Mouse (Mus musculus): ENCODE measurements around the gene Psg27. TPM values are rescaled to one million over a fixed set of nuclear protein-coding genes. Genes with fewer than 3 reads are reported as not detected.

Gene Psg27
- polyA plus RNA-seq, 1 experiment from 2014 or later, result not detected

GRCm38 (mm10) chr7:18511479-18511878 lies 55.6 kb downstream of the Psg27 start:
- H3K27ac ChIP-seq (ENCODE audit: low read depth, low read length), result no peak overlapping the region
- 21% methylated on average over 9 of the region's 9 CpGs for WGBS
- no peaks in the 10 kb centered on the region for H3K36me3 ChIP-seq (ENCODE audit: control insufficient read depth, insufficient read depth, low read length)
- no peak overlapping the region for H3K9ac ChIP-seq (replicated peaks; ENCODE audit: low read depth, low read length)
- H3K4me3 ChIP-seq (ENCODE audit: low read depth, low read length), result no peak overlapping the region
- H3K9me3 ChIP-seq (ENCODE audit: control insufficient read depth, low read length), result no peaks in the 10 kb centered on the region
- no peaks in the 10 kb centered on the region for H3K4me1 ChIP-seq (ENCODE audit: control insufficient read depth, insufficient read depth, low read length)
- no peaks in the 10 kb centered on the region for H3K27me3 ChIP-seq (ENCODE audit: control insufficient read depth, insufficient read depth, low read length)
- ATAC-seq (ENCODE audit: low read depth), result no peak
- H3K4me2 ChIP-seq (ENCODE audit: low read depth, low read length), result no peak overlapping the region

Other genes starting within 250 kb of the Psg27 start
- gene Psg18, start 212.3 kb downstream of the Psg27 start, polyA plus RNA-seq (2014; fragmentation: Nextera tagmentation; extraction: Ambion mirVana), result not detected in 2 replicates
- not detected in 2 replicates for gene Psg28, start 135.3 kb downstream of the Psg27 start, polyA plus RNA-seq (2014; fragmentation: Nextera tagmentation; extraction: Ambion mirVana)
- not detected in 2 replicates for gene Psg26, start 83.1 kb downstream of the Psg27 start, polyA plus RNA-seq (2014; fragmentation: Nextera tagmentation; extraction: Ambion mirVana)
- gene Psg25, start 35.0 kb downstream of the Psg27 start, polyA plus RNA-seq (2014; fragmentation: Nextera tagmentation; extraction: Ambion mirVana), result not detected in 2 replicates
- gene Psg23, start 49.2 kb upstream of the Psg27 start, polyA plus RNA-seq (2014; fragmentation: Nextera tagmentation; extraction: Ambion mirVana), result not detected in 2 replicates
- gene Psg21, start 89.4 kb upstream of the Psg27 start, polyA plus RNA-seq (2014; fragmentation: Nextera tagmentation; extraction: Ambion mirVana), result not detected in 2 replicates
- not detected in 2 replicates for gene Psg20, start 118.9 kb upstream of the Psg27 start, polyA plus RNA-seq (2014; fragmentation: Nextera tagmentation; extraction: Ambion mirVana)
- gene Psg22, start 150.8 kb upstream of the Psg27 start, polyA plus RNA-seq (2014; fragmentation: Nextera tagmentation; extraction: Ambion mirVana), result not detected in 2 replicates
- not detected in 2 replicates for gene Psg19, start 231.2 kb upstream of the Psg27 start, polyA plus RNA-seq (2014; fragmentation: Nextera tagmentation; extraction: Ambion mirVana)